Mouse (Mus musculus) erythroid progenitor cell, adult 5-6 weeks (primary cell): ENCODE measurements around the gene Coch. TPM values are rescaled to one million over a fixed set of nuclear protein-coding genes. Genes with fewer than 3 reads are reported as not detected.
"Not testable (repeated sequence)": the region's sequence is repeated elsewhere in the genome, so short reads cannot be mapped to it uniquely, and the experiment has no call there.

Source experiments
- ATAC-seq: replicated peaks from 2 replicates; pipeline ENCODE4 v1.8.0; 2016; ENCODE audit warnings: moderate number of reproducible peaks, mild to moderate bottlenecking, moderate TSS enrichment, inconsistent platforms; ENCODE audit not compliant: poor library complexity, low FRiP score, severe bottlenecking
- total RNA-seq, 2 experiments: library from RNA; stranded (forward) in 1 of 2; stranded (reverse) in 1 of 2; fragments of 150-400 nt in 1 of 2; fragments of 186-747, 209-891 nt in 1 of 2; gene quantifications; 2 replicates each; pipeline versions ENCODE4 v1.2.3 to v1.2.4; 2015 to 2017; ENCODE audit warnings: low replicate concordance in 2 of 2

Coch gene
- total RNA-seq (2015; ENCODE audit: low replicate concordance) = not detected in 2 replicates
- not detected in 2 replicates for total RNA-seq (2017; ENCODE audit: low replicate concordance)

GRCm38 (mm10) chr12:51593229-51594029, at the start of gene Coch:
TSS of gene Coch (plus strand) at chr12:51593341.
- ATAC-seq = no peak

- ATAC-seq = no peak
Observed at GRCm38 (mm10) chr12:51543402-51543960, 49.7 kb upstream of the Coch start.

- ATAC-seq = no peak
Observed at GRCm38 (mm10) chr12:51555041-51555440, 38.1 kb upstream of the Coch start.

- no peak for ATAC-seq
Observed at GRCm38 (mm10) chr12:51561416-51561815, 31.7 kb upstream of the Coch start.

GRCm38 (mm10) chr12:51567225-51567624, 25.9 kb upstream of the Coch start:
- ATAC-seq = no peak

- ATAC-seq = no peak
Observed at GRCm38 (mm10) chr12:51569472-51569871, 23.7 kb upstream of the Coch start.

GRCm38 (mm10) chr12:51569944-51570343, 23.2 kb upstream of the Coch start:
- no peak for ATAC-seq

GRCm38 (mm10) chr12:51572651-51573050, 20.5 kb upstream of the Coch start:
- ATAC-seq = no peak

- ATAC-seq = not testable (repeated sequence)
Observed at GRCm38 (mm10) chr12:51577816-51578215, 15.3 kb upstream of the Coch start.

GRCm38 (mm10) chr12:51589263-51589662, 3.9 kb upstream of the Coch start:
- ATAC-seq = no peak

GRCm38 (mm10) chr12:51591921-51592320, 1.2 kb upstream of the Coch start:
- ATAC-seq = no peak

- no peak for ATAC-seq
Observed at GRCm38 (mm10) chr12:51592888-51593228, 283 bp upstream of the Coch start.

GRCm38 (mm10) chr12:51594030-51594470, 909 bp downstream of the Coch start:
- ATAC-seq = no peak

GRCm38 (mm10) chr12:51603306-51603705, 10.2 kb downstream of the Coch start:
- no peak for ATAC-seq

- ATAC-seq = no peak
Observed at GRCm38 (mm10) chr12:51606138-51606537, 13.0 kb downstream of the Coch start.

GRCm38 (mm10) chr12:51612361-51612760, 19.2 kb downstream of the Coch start:
- no peak for ATAC-seq

GRCm38 (mm10) chr12:51620572-51620971, 27.4 kb downstream of the Coch start:
- ATAC-seq = no peak

- no peak for ATAC-seq
Observed at GRCm38 (mm10) chr12:51621161-51621560, 28.0 kb downstream of the Coch start.

GRCm38 (mm10) chr12:51622670-51623365, 29.7 kb downstream of the Coch start:
- ATAC-seq = no peak

- ATAC-seq = no peak
Observed at GRCm38 (mm10) chr12:51623366-51623694, 30.2 kb downstream of the Coch start.

GRCm38 (mm10) chr12:51633481-51633880, 40.3 kb downstream of the Coch start:
- ATAC-seq = no peak
